29 mouse cellular contexts compared by ENCODE assay signal in genomic region chr11:100271878-100272277, GRCm38 (mm10). TPM values are rescaled to one million over a fixed set of nuclear protein-coding genes. Genes with fewer than 3 reads are reported as not detected.
"Had no signal": no experiment of that assay in that cellular context is flagged by ENCODE, and none has a peak within 500 bp of the region (broad histone marks: within the 10 kb centered on the region; RNA-seq: fewer than 3 reads in every experiment).

No protein-coding gene starts in this region.

- ATAC-seq: liver, postnatal 0 days; lung, postnatal 0 days; midbrain, embryonic 13.5 days; midbrain, embryonic 15.5 days had no signal

- H3K27ac ChIP-seq: lung, embryonic 15.5 days; macrophage; midbrain, embryonic 13.5 days; midbrain, embryonic 15.5 days; neural tube, embryonic 12.5 days; stomach, embryonic 15.5 days; stomach, postnatal 0 days had no signal

- H3K4me3 ChIP-seq: lung, embryonic 15.5 days; megakaryocyte, embryonic 14.5 days; midbrain, embryonic 13.5 days; midbrain, embryonic 15.5 days; neural tube, embryonic 12.5 days; stomach, embryonic 15.5 days had no signal

- DNase-seq: liver, postnatal 0 days; lung, adult 2 months; lung, postnatal 14 days; lung, postnatal 36 days; right cerebral cortex, adult 18-20 months; right cerebral cortex, postnatal 25 days; right cerebral cortex, postnatal 4 days; thymus, adult 2 months; thymus, postnatal 25 days; thymus, postnatal 4 days had no signal

- H3K36me3 ChIP-seq: lung, embryonic 15.5 days; midbrain, embryonic 13.5 days; midbrain, embryonic 15.5 days; neural tube, embryonic 12.5 days; stomach, embryonic 15.5 days had no signal

- H3K4me1 ChIP-seq: lung, embryonic 15.5 days; megakaryocyte, embryonic 14.5 days; midbrain, embryonic 13.5 days; midbrain, embryonic 15.5 days; neural tube, embryonic 12.5 days; stomach, embryonic 15.5 days had no signal

- H3K27me3 ChIP-seq: lung, embryonic 15.5 days; midbrain, embryonic 13.5 days; midbrain, embryonic 15.5 days; neural tube, embryonic 12.5 days; stomach, embryonic 15.5 days had no signal

- H3K9me3 ChIP-seq: lung, embryonic 15.5 days; megakaryocyte, embryonic 14.5 days; midbrain, embryonic 13.5 days; midbrain, embryonic 15.5 days; neural tube, embryonic 12.5 days; stomach, embryonic 15.5 days had no signal

- H3K4me2 ChIP-seq: lung, embryonic 15.5 days; midbrain, embryonic 11.5 days; midbrain, embryonic 13.5 days; midbrain, embryonic 15.5 days; neural tube, embryonic 12.5 days; stomach, embryonic 15.5 days had no signal

- H3K9ac ChIP-seq: liver, postnatal 0 days; lung, embryonic 15.5 days; midbrain, embryonic 13.5 days; midbrain, embryonic 15.5 days; neural tube, embryonic 12.5 days; stomach, embryonic 15.5 days had no signal

RNA-seq across cellular contexts. Expression of gene Krt42, which starts 2.2 kb away (rescaled TPM):
- total RNA-seq: megakaryocyte progenitor cell, adult 5-6 weeks; monocyte, adult 5-6 weeks; neutrophil, adult 5-6 weeks had no signal
- polyA plus RNA-seq: liver, postnatal 0 days; lung, adult 2 months; lung, embryonic 15.5 days; lung, postnatal 0 days; macrophage; midbrain, embryonic 11.5 days; midbrain, embryonic 13.5 days; midbrain, embryonic 15.5 days; midbrain, postnatal 0 days; neural tube, embryonic 12.5 days; neural tube, embryonic 14.5 days; small intestine, adult 2 months; spleen, adult 2 months; stomach, embryonic 15.5 days; testis, adult 2 months; urinary bladder, adult 2 months had no signal

RNA-seq across cellular contexts. Expression of gene Krt17, which starts 11.0 kb away (rescaled TPM):
- total RNA-seq: megakaryocyte progenitor cell, adult 5-6 weeks; monocyte, adult 5-6 weeks; neutrophil, adult 5-6 weeks had no signal
- polyA plus RNA-seq: macrophage; midbrain, embryonic 11.5 days; midbrain, embryonic 13.5 days; neural tube, embryonic 14.5 days; spleen, adult 2 months; testis, adult 2 months had no signal

RNA-seq across cellular contexts. Expression of gene Krt16, which starts 23.2 kb away (rescaled TPM):
- total RNA-seq: megakaryocyte progenitor cell, adult 5-6 weeks; midbrain, postnatal 0 days; monocyte, adult 5-6 weeks; neutrophil, adult 5-6 weeks had no signal
- polyA plus RNA-seq: liver, postnatal 0 days; lung, embryonic 15.5 days; lung, postnatal 0 days; macrophage; midbrain, embryonic 11.5 days; midbrain, embryonic 13.5 days; midbrain, embryonic 15.5 days; midbrain, postnatal 0 days; neural tube, embryonic 12.5 days; neural tube, embryonic 14.5 days; small intestine, adult 2 months; spleen, adult 2 months; testis, adult 2 months; urinary bladder, adult 2 months had no signal
